Mouse (Mus musculus) bone marrow macrophage, adult 2 months (primary cell): ENCODE data around the gene Olfr584. TPM values are rescaled to one million over a fixed set of nuclear protein-coding genes. Genes with fewer than 3 reads are reported as not detected.

Experiments
- H3K27ac ChIP-seq: 2 replicates; pipeline ENCODE4 v1.5.1; 2012; ENCODE audit warnings: low read depth, low read length; ENCODE audit not compliant: insufficient read depth
- H3K4me1 ChIP-seq: 2 replicates; pipeline ENCODE4 v1.6.1; 2012; ENCODE audit warnings: low read length; ENCODE audit not compliant: control insufficient read depth, insufficient read depth
- H3K4me3 ChIP-seq: 2 replicates; pipeline ENCODE4 v1.5.1; 2012; ENCODE audit warnings: mild to moderate bottlenecking, low read length, moderate library complexity; ENCODE audit not compliant: insufficient read depth
- CTCF ChIP-seq: IDR thresholded peaks from 2 replicates; pipeline ENCODE4 v1.5.1; 2012; ENCODE audit warnings: low read depth, mild to moderate bottlenecking, low read length, moderate library complexity
- POLR2A ChIP-seq: IDR thresholded peaks from 2 replicates; pipeline ENCODE4 v1.6.1; 2012; ENCODE audit warnings: mild to moderate bottlenecking, low read depth, low read length, borderline replicate concordance
- polyA plus RNA-seq: library from polyadenylated mRNA; stranded (reverse); fragments of >200 nt; gene quantifications from 2 replicates; pipeline ENCODE4 v1.2.4, GENCODE M21; 2012; ENCODE audit not compliant: missing spikeins, insufficient read depth, insufficient read length

Olfr584 gene
- not detected in 2 replicates for polyA plus RNA-seq

DNA sequence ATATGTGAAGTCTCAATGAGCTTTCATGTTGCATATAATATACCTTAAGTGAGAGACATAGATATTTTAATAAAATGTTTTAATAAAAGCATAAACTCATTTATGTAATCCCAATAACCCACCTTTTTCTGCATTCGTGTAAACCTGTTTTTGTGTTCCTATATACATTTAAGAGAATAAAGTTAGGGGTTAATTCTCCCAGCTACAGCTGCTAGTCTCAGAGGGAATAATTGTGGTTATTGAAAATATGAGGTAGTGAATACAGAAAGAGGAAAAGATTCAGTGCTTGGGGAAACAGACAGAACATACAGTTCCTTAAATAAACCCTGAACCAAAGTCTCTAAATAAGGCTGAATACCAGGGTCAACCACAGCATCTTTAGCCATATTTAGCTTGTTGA lies at the start of gene Olfr584:
TSS of gene Olfr584 (plus strand) at position 301 of the 400 bp plus-strand sequence.
- H3K4me1 ChIP-seq: no peaks in the 10 kb centered on the region
- no peak within 1 kb of the TSS for H3K4me3 ChIP-seq
- no peak for TF ChIP-seq CTCF
- no peak for TF ChIP-seq POLR2A
- no peak within 1 kb of the TSS for H3K27ac ChIP-seq

DNA sequence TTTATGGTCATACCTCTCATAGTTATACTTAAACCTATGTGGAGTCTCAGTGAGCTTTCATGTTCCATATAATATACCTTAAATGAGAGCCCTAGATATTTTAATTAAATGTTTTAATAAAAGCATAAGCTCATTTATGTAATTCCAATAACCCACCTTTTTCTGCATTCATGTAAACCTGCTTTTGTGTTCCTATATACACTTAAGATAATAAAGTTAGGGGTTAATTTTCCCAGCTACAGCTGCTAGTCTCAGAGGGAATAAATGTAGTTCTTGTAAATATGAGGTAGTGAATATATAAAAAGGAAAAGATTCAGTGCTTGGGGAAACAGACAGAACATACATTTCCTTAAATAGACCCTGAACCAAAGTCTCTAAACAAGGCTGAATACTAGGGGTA lies 44.0 kb upstream of the Olfr584 start, which contains the start of gene Olfr582:
TSS of gene Olfr582 (plus strand) at position 301 of the 400 bp plus-strand sequence.
- Histone ChIP-seq H3K4me3 (no peak within 1 kb of the TSS), H3K4me1 (no peaks in the 10 kb centered on the region), H3K27ac (no peak within 1 kb of the TSS)
- TF ChIP-seq POLR2A: no peak
- TF ChIP-seq CTCF: no peak

DNA sequence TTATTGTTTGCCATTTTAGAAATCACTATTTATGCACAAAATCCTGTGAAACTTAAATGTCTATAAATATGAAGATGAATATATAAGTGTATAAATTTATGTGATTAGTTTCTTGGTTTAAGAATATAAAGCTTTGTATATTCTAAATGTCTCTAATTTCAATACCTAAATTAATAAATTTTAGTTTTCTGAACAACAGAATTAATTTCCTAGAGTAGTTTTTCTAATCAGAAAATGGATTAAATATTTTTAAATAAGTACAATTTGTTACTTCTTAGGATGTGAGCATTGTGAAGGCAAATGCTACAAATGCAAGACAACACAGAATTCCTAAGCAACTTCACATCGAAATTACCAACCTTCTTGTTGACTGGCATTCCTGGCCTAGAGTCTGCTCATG lies 30.7 kb upstream of the Olfr584 start, which contains the start of gene Olfr583:
TSS of gene Olfr583 (plus strand) at position 301 of the 400 bp plus-strand sequence.
- TF ChIP-seq CTCF (no peak), POLR2A (no peak)
- Histone ChIP-seq H3K27ac (no peak within 1 kb of the TSS), H3K4me1 (no peaks in the 10 kb centered on the region), H3K4me3 (no peak within 1 kb of the TSS)

- no peaks in the 10 kb centered on the region for H3K4me1 ChIP-seq
- no peak within 1 kb of the TSS for H3K27ac ChIP-seq
- H3K4me3 ChIP-seq: no peak within 1 kb of the TSS
- TF ChIP-seq POLR2A (no peak), CTCF (no peak)
Measured at GRCm38 (mm10) chr7:103097420-103097819, 15.7 kb downstream of the Olfr584 start, which contains the start of gene Olfr585. TSS of gene Olfr585 (plus strand) at chr7:103097720.

- H3K4me1 ChIP-seq: no peaks in the 10 kb centered on the region
- no peak overlapping the region for H3K27ac ChIP-seq
- TF ChIP-seq POLR2A: no peak
- TF ChIP-seq CTCF: no peak
- no peak overlapping the region for H3K4me3 ChIP-seq
Measured at GRCm38 (mm10) chr7:103119406-103119805, 37.7 kb downstream of the Olfr584 start.

DNA sequence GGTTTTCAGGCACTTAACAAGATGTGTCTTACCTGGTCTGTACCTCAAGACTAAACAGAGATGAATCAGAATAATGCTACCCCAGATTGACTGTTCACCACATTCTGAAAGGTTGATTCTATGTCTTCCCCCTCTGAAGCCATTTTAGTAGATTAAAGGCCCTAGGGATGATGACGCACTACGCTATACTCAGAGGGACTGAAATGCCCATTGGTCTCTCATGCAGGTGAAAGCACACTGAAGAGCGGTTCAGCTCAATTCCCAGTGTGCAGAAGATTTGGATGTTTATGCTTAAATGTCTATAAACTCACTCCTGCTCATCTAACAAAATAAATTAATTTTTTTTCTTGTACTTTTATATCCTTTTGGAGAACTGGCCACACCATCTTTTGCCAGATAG lies 43.9 kb downstream of the Olfr584 start, which contains the start of gene Olfr586:
TSS of gene Olfr586 (minus strand) at position 101 of the 400 bp plus-strand sequence.
- TF ChIP-seq POLR2A (no peak), CTCF (no peak)
- Histone ChIP-seq H3K4me1 (no peaks in the 10 kb centered on the region), H3K27ac (no peak within 1 kb of the TSS), H3K4me3 (no peak within 1 kb of the TSS)

Other genes starting within 250 kb of the Olfr584 start
- not detected in 2 replicates for gene Olfr566, start 223.1 kb upstream of the Olfr584 start, polyA plus RNA-seq
- not detected in 2 replicates for gene Olfr568, start 204.8 kb upstream of the Olfr584 start, polyA plus RNA-seq
- gene Olfr569, start 191.0 kb upstream of the Olfr584 start, polyA plus RNA-seq: not detected in 2 replicates
- not detected in 2 replicates for gene Olfr570, start 187.3 kb upstream of the Olfr584 start, polyA plus RNA-seq
- 0.11 TPM in 1 of 2 replicates, not detected in the other for gene Olfr571, start 164.3 kb upstream of the Olfr584 start, polyA plus RNA-seq
- not detected in 2 replicates for gene Olfr572, start 157.5 kb upstream of the Olfr584 start, polyA plus RNA-seq
- gene Olfr573-ps1, start 139.3 kb upstream of the Olfr584 start, polyA plus RNA-seq: not detected in 2 replicates
- not detected in 2 replicates for gene Olfr574, start 133.4 kb upstream of the Olfr584 start, polyA plus RNA-seq
- gene Olfr575, start 123.1 kb upstream of the Olfr584 start, polyA plus RNA-seq: not detected in 2 replicates
- not detected in 2 replicates for gene Olfr576, start 119.2 kb upstream of the Olfr584 start, polyA plus RNA-seq
- not detected in 2 replicates for gene Olfr577, start 105.9 kb upstream of the Olfr584 start, polyA plus RNA-seq
- gene Olfr578, start 92.6 kb upstream of the Olfr584 start, polyA plus RNA-seq: not detected in 2 replicates
- not detected in 2 replicates for gene Olfr582, start 43.9 kb upstream of the Olfr584 start, polyA plus RNA-seq
- gene Olfr583, start 30.6 kb upstream of the Olfr584 start, polyA plus RNA-seq: not detected in 2 replicates
- not detected in 2 replicates for gene Olfr585, start 15.8 kb downstream of the Olfr584 start, polyA plus RNA-seq
- gene Olfr586, start 43.8 kb downstream of the Olfr584 start, polyA plus RNA-seq: not detected in 2 replicates
- gene Olfr588-ps1, start 59.0 kb downstream of the Olfr584 start, polyA plus RNA-seq: not detected in 2 replicates
- not detected in 2 replicates for gene Olfr589, start 74.5 kb downstream of the Olfr584 start, polyA plus RNA-seq
- not detected in 2 replicates for gene Olfr591, start 96.5 kb downstream of the Olfr584 start, polyA plus RNA-seq
- gene Olfr592, start 102.9 kb downstream of the Olfr584 start, polyA plus RNA-seq: not detected in 2 replicates
- not detected in 2 replicates for gene Olfr593, start 130.0 kb downstream of the Olfr584 start, polyA plus RNA-seq
- not detected in 2 replicates for gene Olfr594, start 135.1 kb downstream of the Olfr584 start, polyA plus RNA-seq
- not detected in 2 replicates for gene Usp17ld, start 170.6 kb downstream of the Olfr584 start, polyA plus RNA-seq
- not detected in 2 replicates for gene Olfr596, start 223.8 kb downstream of the Olfr584 start, polyA plus RNA-seq
- gene Olfr597, start 234.4 kb downstream of the Olfr584 start, polyA plus RNA-seq: 0.29 TPM in 1 of 2 replicates, not detected in the other
- gene Olfr598, start 241.7 kb downstream of the Olfr584 start, polyA plus RNA-seq: not detected in 2 replicates